Mouse (Mus musculus) heart, postnatal 0 days (tissue): ENCODE results near the gene Scgb3a1.

Experiments
- CTCF ChIP-seq: IDR thresholded peaks from 2 replicates; pipeline ENCODE4 v1.5.1; 2016; ENCODE audit warnings: antibody characterized with exemption, control low read depth, low read depth
- EP300 ChIP-seq: IDR thresholded peaks from 2 replicates; pipeline ENCODE4 v1.6.1; 2016; ENCODE audit warnings: antibody characterized with exemption, low read depth

DNA sequence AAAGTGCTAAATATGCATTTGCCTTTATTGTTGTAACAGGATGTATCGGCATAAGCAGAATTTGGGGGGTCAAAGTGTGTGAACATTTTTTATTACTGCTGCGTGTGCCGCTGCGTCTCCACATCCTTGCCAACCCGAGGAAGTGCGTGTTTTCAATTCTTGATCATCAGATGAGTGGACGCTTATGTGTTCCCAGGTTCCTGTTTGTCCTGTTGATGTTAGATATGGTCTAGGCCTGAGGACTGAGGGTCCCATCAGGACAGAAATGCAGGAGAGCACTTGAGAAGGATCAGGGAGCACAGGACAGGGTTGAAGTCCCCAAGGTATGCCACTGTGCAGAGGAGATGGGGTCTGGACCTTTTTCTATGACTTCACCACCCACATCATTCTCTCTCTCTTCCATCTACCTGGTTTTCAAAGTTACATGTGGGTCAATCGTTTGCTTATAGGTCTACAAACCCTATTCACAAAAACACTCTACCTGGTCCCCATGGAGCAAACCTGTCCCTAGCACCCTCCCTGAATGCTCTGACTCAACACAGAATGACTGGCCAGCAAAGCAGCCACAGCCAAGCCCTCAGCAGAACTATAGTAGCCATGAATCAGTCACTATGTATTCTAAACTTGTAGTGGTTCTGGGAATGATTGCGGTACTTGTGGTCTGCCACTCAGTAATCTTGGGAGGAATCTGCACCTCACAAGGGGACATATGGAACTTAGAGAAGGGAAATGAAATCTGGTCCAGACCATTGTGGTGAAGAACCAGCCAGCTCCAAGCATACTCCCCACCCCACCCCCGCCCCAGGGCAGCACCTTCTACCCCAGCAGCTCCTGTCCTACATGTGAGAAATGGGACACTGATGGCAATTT lies 47.3 kb upstream of the Scgb3a1 start:
- no peak for TF ChIP-seq CTCF
- TF ChIP-seq EP300: no peak
